Mouse (Mus musculus): Measurements from ENCODE around the gene Ankrd2. TPM values are rescaled to one million over a fixed set of nuclear protein-coding genes. Genes with fewer than 3 reads are reported as not detected.

Ankrd2 gene
- total and polyA plus RNA-seq, 3 experiments, result not detected

DNA sequence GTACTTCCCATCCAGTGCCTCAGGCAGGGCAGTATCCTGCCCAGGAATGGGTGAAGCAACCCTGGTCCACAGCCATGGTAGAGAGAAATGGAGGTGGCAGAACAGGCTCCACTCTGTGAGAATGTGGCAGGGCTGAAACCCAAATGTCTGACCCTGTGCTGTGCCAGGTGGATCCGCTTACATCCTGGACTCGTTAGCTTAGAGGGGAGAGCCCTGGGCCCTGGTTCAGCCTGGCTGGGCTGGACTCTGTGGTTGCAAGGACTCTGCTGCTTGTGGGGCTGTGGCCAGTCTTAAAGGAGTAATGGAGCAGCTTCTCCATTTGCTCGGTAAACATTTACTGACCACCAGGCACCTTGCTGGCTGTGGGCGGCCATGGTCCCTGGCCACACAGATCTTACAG lies 48.6 kb upstream of the Ankrd2 start:
- no peak for DNase-seq (ENCODE audit: low read depth, low spot score)
- Histone ChIP-seq H3K27ac (ENCODE audit: control insufficient read depth, low read depth, low read length) (no peak overlapping the region), H3K79me2 (ENCODE audit: control insufficient read depth, insufficient read depth, low read length, poor library complexity) (no peaks in the 10 kb centered on the region; the same call in 1 of the 2 replicates), H3K4me1 (ENCODE audit: control insufficient read depth in 1 of 2, insufficient read depth in 2 of 2, low read length in 2 of 2) (0 out of 4 replicates have a peak, but pooled peaks cover 0 to 2% of the 10 kb centered on the region in 2 experiments), H3K9me3 (replicated peaks; ENCODE audit: insufficient read depth, low read length) (no peaks in the 10 kb centered on the region), H3K9ac (ENCODE audit: control insufficient read depth, low read depth, low read length, poor library complexity, severe bottlenecking) (no peak overlapping the region), H3K4me3 (ENCODE audit: control insufficient read depth in 1 of 2, insufficient read depth in 1 of 2, low read depth in 2 of 2, low read length in 2 of 2) (no peak overlapping the region), H3K36me3 (ENCODE audit: control insufficient read depth in 1 of 2, insufficient read depth in 2 of 2, low read length in 2 of 2) (no peaks in the 10 kb centered on the region; a peak in 1 of 4 replicates), H3K27me3 (ENCODE audit: control insufficient read depth in 1 of 2, insufficient read depth in 2 of 2, low read length in 2 of 2) (no peaks in the 10 kb centered on the region)
- TF ChIP-seq EP300 (IDR thresholded peaks at IDR 0.05; ENCODE audit: low read depth in 1 of 2, low read length in 2 of 2) (no peak), KAT2A (conservative IDR thresholded peaks at IDR 0.05; ENCODE audit: low read depth, low read length) (no peak), ZMIZ1 (IDR thresholded peaks at IDR 0.05; ENCODE audit: low read depth, low read length) (no peak), ELF1 (IDR thresholded peaks at IDR 0.05; ENCODE audit: low read depth, low read length) (no peak), JUND (IDR thresholded peaks at IDR 0.05; ENCODE audit: low read depth, low read length) (no peak), NELFE (IDR thresholded peaks at IDR 0.05; ENCODE audit: low read depth, low read length) (no peak), MYB (IDR thresholded peaks at IDR 0.05; ENCODE audit: low read depth, low read length) (no peak), MYC (IDR thresholded peaks at IDR 0.05; ENCODE audit: low read depth, low read length) (no peak), SIN3A (IDR thresholded peaks at IDR 0.05; ENCODE audit: low read length) (no peak), GABPA (IDR thresholded peaks at IDR 0.05; ENCODE audit: low read depth, low read length) (no peak), HCFC1 (IDR thresholded peaks at IDR 0.05; ENCODE audit: low read depth, low read length) (no peak), USF1 (IDR thresholded peaks at IDR 0.05; ENCODE audit: low read depth, low read length) (no peak), BHLHE40 (IDR thresholded peaks at IDR 0.05; ENCODE audit: borderline replicate concordance, low read depth, low read length) (no peak), POLR2A (IDR thresholded peaks at IDR 0.05; ENCODE audit: control insufficient read depth in 1 of 2, insufficient read depth in 1 of 2, low read depth in 1 of 2, low read length in 2 of 2, poor library complexity in 1 of 2) (no peak), POLR2AphosphoS2 (IDR thresholded peaks at IDR 0.05; ENCODE audit: low read length) (no peak), MEF2A (IDR thresholded peaks at IDR 0.05; ENCODE audit: extremely low read depth, insufficient replicate concordance, low read depth, low read length, poor library complexity, severe bottlenecking) (no peak)

DNA sequence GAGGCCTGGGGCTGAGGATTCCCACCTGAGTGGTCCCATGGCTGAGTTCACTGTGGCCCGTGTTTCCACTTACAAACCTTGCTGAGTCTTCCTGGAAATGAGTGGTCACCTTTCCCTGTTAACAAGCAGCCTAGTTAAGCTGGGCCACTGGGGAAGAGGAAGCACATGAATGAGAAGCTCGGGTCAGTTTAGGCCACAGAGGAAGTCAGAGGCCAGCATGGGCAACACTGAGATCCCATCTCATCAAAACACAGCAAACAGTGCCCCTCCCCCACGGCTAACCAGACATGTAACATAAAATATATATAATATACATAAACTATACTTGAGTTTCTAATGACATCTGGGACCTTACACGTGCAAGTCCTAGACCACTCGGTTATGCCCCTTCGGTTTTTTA lies 46.0 kb upstream of the Ankrd2 start:
- H3K36me3 ChIP-seq (ENCODE audit: control insufficient read depth in 1 of 2, insufficient read depth in 2 of 2, low read length in 2 of 2), result no peaks in the 10 kb centered on the region
- TF ChIP-seq TCF12 (IDR thresholded peaks at IDR 0.05; ENCODE audit: low read depth, low read length) (no peak), NRF1 (IDR thresholded peaks at IDR 0.05; ENCODE audit: insufficient read depth, low read depth, low read length, poor library complexity, severe bottlenecking) (no peak), HCFC1 (IDR thresholded peaks at IDR 0.05; ENCODE audit: low read depth, low read length) (no peak), EP300 (IDR thresholded peaks at IDR 0.05; ENCODE audit: low read depth in 1 of 2, low read length in 2 of 2) (0 out of 4 replicates have a peak, but pooled peaks have one; percentile 7 to 14), SIN3A (IDR thresholded peaks at IDR 0.05; ENCODE audit: low read length) (no peak)
- H3K9me3 ChIP-seq (replicated peaks; ENCODE audit: insufficient read depth, low read length), result no peaks in the 10 kb centered on the region
- H3K4me1 ChIP-seq (ENCODE audit: control insufficient read depth in 1 of 2, insufficient read depth in 2 of 2, low read length in 2 of 2), result no peaks in the 10 kb centered on the region
- H3K9ac ChIP-seq (ENCODE audit: control insufficient read depth, low read depth, low read length, poor library complexity, severe bottlenecking), result no peak overlapping the region
- no peaks in the 10 kb centered on the region for H3K79me2 ChIP-seq (ENCODE audit: control insufficient read depth, insufficient read depth, low read length, poor library complexity)
- H3K4me3 ChIP-seq (ENCODE audit: control insufficient read depth in 1 of 2, insufficient read depth in 1 of 2, low read depth in 2 of 2, low read length in 2 of 2), result no peak overlapping the region
- H3K27ac ChIP-seq (ENCODE audit: control insufficient read depth, low read depth, low read length), result no peak overlapping the region
- DNase-seq (ENCODE audit: low read depth, low spot score), result no peak
- H3K27me3 ChIP-seq (ENCODE audit: control insufficient read depth in 1 of 2, insufficient read depth in 2 of 2, low read length in 2 of 2), result no peaks in the 10 kb centered on the region

Data from MEL (cell line).